Mouse (Mus musculus) limb, embryonic 11.5 days (tissue): ENCODE measurements around the gene Rhobtb1. TPM values are rescaled to one million over a fixed set of nuclear protein-coding genes. Genes with fewer than 3 reads are reported as not detected.
A peak's percentile ranks its signal among the peaks of the same experiment; 100 is the strongest.

Experiments
- ATAC-seq: fragments of 200-750 bp; cut with Nextera tagmentation; 2 replicates; pipeline ENCODE4 v1.8.0; 2017; ENCODE audit warnings: low read depth; ENCODE audit not compliant: insufficient number of reproducible peaks, low FRiP score, low TSS enrichment
- DNase-seq: peaks from one replicate; pipeline ENCODE4 v3.0.0-alpha.2; 2015; ENCODE audit warnings: low spot score
- H3K27ac ChIP-seq: fragments of 300-500 bp; sonication (generic); replicated peaks from 2 replicates; pipeline ENCODE4 v1.5.1; 2014; ENCODE audit warnings: low read depth, mild to moderate bottlenecking, low read length
- H3K27me3 ChIP-seq: fragments of 300-500 bp; sonication (generic); 2 replicates; pipeline ENCODE4 v1.6.1; 2014; ENCODE audit warnings: mild to moderate bottlenecking, low read length, mixed read lengths; ENCODE audit not compliant: control insufficient read depth, insufficient read depth
- H3K36me3 ChIP-seq: fragments of 300-500 bp; sonication (generic); 2 replicates; pipeline ENCODE4 v1.6.1; 2014; ENCODE audit warnings: mild to moderate bottlenecking, low read length, moderate library complexity, mixed read lengths; ENCODE audit not compliant: control insufficient read depth, insufficient read depth
- H3K4me1 ChIP-seq: fragments of 300-500 bp; sonication (generic); 2 replicates; pipeline ENCODE4 v1.6.1; 2014; ENCODE audit warnings: low read length, mixed read lengths; ENCODE audit not compliant: control insufficient read depth, insufficient read depth
- H3K4me2 ChIP-seq: fragments of 300-500 bp; sonication (generic); 2 replicates; pipeline ENCODE4 v1.6.1; 2014; ENCODE audit warnings: low read depth, mild to moderate bottlenecking, moderate library complexity; ENCODE audit not compliant: severe bottlenecking
- H3K4me3 ChIP-seq: fragments of 300-500 bp; sonication (generic); 2 replicates; pipeline ENCODE4 v1.5.1; 2014; ENCODE audit warnings: low read depth, low read length
- H3K9ac ChIP-seq: fragments of 300-500 bp; sonication (generic); 2 replicates; pipeline ENCODE4 v1.6.1; 2014; ENCODE audit warnings: mild to moderate bottlenecking, low read length
- H3K9me3 ChIP-seq: fragments of 300-500 bp; sonication (generic); 2 replicates; pipeline ENCODE4 v1.6.1; 2016; ENCODE audit warnings: low read length; ENCODE audit not compliant: control insufficient read depth
- WGBS: fragments of 180-500 bp; shearing (Covaris S2); extraction: QIAGEN DNeasy Blood & Tissue Kit; methylation state at CpG from one replicate; pipeline ENCODE4 v1.1.7; 2014; 5-methylcytosine and 5-hydroxymethylcytosine counted together
- polyA plus RNA-seq: library from polyadenylated mRNA; unstranded; fragments of >200 nt; fragmentation: Nextera tagmentation; extraction: Ambion mirVana; gene quantifications from 2 replicates; pipeline ENCODE4 v1.2.1, GENCODE M21; 2014

Rhobtb1 gene
- polyA plus RNA-seq, 1 experiment from 2014 or later: 23.8 TPM

DNA sequence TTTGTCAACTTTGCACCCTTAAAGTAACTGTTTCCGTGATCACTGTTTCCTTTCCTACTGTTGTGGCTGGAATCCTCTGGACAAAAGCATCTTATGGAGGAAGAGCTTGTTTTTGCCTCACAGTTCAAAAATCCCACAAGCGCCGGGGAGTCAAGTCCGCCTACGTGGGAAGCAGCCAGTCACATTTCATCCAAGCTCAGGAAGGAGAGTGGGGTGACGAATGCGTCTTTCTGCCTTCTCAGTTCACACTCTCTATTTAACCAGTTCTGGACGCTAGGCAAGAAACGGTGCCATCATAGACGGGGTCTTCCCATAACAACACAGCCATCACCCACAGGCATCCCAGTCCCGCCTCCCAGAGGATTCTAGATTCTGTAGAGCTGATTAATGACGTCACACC, 15.3 kb downstream of the Rhobtb1 start:
- H3K27ac ChIP-seq: no peak overlapping the region
- WGBS: 88% methylated on average over 12 of the region's 12 CpGs
- H3K36me3 ChIP-seq: no peaks in the 10 kb centered on the region
- no peaks in the 10 kb centered on the region for H3K4me1 ChIP-seq
- H3K4me2 ChIP-seq: no peak overlapping the region
- DNase-seq (no peak), ATAC-seq (no peak)
- no peaks in the 10 kb centered on the region for H3K27me3 ChIP-seq
- H3K9me3 ChIP-seq: no peaks in the 10 kb centered on the region
- H3K4me3 ChIP-seq: no peak overlapping the region
- no peak overlapping the region for H3K9ac ChIP-seq

DNA sequence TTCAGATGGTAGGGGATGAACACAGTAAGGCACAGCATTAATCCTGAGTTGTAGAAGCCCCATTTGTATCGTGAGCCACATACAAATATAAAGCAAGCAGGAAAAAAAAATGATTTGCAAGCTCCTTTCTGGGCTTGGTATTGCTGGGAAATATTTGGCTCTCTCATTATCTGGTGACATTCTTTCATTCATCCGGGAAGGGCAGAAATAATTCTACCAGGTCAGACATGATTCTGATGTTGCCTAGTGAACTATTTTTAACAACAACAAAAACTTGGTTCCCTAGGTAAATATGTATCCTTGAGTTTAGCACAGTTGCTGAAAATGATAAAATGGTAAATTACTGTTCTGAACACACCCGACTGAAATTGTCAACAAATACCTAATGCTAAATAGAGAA, 21.2 kb downstream of the Rhobtb1 start:
- no peaks in the 10 kb centered on the region for H3K27me3 ChIP-seq
- no peak for ATAC-seq
- DNase-seq: no peak
- H3K9me3 ChIP-seq: no peaks in the 10 kb centered on the region
- no peaks in the 10 kb centered on the region for H3K36me3 ChIP-seq
- no peak overlapping the region for H3K9ac ChIP-seq
- WGBS: 92% methylated on average over 3 of the region's 3 CpGs
- no peak overlapping the region for H3K27ac ChIP-seq
- H3K4me1 ChIP-seq: no peaks in the 10 kb centered on the region
- H3K4me2 ChIP-seq: no peak overlapping the region
- H3K4me3 ChIP-seq: no peak overlapping the region

DNA sequence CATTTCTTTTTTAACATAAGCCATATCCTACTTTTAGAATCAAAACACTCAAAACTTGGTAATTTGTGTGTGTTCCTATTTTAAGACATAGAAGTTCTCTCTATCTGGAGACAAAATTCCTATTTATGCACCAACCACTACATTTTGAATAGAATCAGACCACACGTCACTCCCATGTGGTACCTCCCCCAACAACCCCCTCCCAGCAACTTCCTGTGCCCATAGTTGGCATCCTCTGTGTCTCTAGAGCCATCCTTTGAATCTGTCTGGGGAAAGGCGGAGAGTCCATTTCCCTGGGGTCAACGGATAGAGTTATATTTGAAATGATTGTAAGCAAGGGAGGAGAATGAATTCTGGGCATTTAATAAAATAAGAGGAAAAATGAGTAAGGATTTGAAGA, 24.9 kb downstream of the Rhobtb1 start:
- no peak for DNase-seq
- no peaks in the 10 kb centered on the region for H3K36me3 ChIP-seq
- H3K9me3 ChIP-seq: no peaks in the 10 kb centered on the region; the same call in 1 of the 2 replicates
- no peak overlapping the region for H3K4me3 ChIP-seq
- H3K27me3 ChIP-seq: no peaks in the 10 kb centered on the region
- no peak overlapping the region for H3K4me2 ChIP-seq
- WGBS: 81% methylated on average over 3 of the region's 3 CpGs
- no peak overlapping the region for H3K27ac ChIP-seq
- H3K4me1 ChIP-seq: no peaks in the 10 kb centered on the region
- no peak for ATAC-seq
- no peak overlapping the region for H3K9ac ChIP-seq

DNA sequence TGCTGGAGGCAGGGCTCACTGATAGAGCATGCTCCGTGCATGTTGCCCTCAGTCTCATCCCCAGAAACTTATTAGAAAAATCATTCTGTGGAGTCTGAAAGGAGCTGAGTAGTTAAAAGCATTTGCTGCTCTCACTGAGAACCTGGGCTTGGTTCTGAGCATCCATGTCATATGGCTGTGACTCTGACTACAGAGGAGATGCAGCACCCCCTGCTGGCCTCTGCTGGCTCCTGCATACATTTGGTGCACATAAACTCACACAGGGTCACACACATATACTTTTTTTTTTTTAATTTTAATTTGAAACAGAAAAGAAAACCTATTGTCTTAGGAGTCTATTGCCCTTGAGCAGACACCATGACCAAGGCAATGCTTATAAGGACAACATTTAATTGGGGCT, 28.1 kb downstream of the Rhobtb1 start:
- H3K9ac ChIP-seq: no peak overlapping the region
- H3K27ac ChIP-seq: no peak overlapping the region
- H3K4me3 ChIP-seq: no peak overlapping the region
- H3K9me3 ChIP-seq: no peaks in the 10 kb centered on the region; the same call in 1 of the 2 replicates
- ATAC-seq (no peak), DNase-seq (no peak)
- H3K4me2 ChIP-seq: no peak overlapping the region
- WGBS: 100% methylated on average over 1 of the region's 1 CpGs
- no peaks in the 10 kb centered on the region for H3K27me3 ChIP-seq
- no peaks in the 10 kb centered on the region for H3K36me3 ChIP-seq
- H3K4me1 ChIP-seq: no peaks in the 10 kb centered on the region

DNA sequence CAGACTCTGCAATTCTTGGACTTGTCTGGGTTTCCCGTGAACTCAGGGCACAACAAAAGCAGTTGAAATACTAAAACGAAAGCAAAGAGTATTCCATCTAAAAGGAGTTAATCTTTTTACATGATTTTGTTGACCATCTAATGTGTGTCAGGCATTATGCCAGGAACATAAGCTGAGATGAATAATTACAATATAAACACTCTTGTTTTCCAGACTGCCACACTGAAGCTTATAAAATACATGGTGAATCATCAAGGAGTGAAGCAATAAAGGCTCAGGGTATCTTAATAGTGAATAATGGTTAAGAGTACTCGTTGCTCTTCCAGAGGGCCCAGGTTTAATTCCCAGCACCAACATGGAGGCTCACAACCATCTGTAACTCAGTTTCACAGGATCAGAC, 29.8 kb downstream of the Rhobtb1 start:
- WGBS: 75% methylated on average over 3 of the region's 3 CpGs
- Histone ChIP-seq H3K36me3 (no peaks in the 10 kb centered on the region), H3K4me3 (no peak overlapping the region), H3K4me1 (no peaks in the 10 kb centered on the region), H3K9me3 (no peaks in the 10 kb centered on the region; the same call in 1 of the 2 replicates), H3K4me2 (no peak overlapping the region), H3K9ac (no peak overlapping the region), H3K27me3 (no peaks in the 10 kb centered on the region), H3K27ac (no peak overlapping the region)
- no peak for ATAC-seq
- DNase-seq: no peak

DNA sequence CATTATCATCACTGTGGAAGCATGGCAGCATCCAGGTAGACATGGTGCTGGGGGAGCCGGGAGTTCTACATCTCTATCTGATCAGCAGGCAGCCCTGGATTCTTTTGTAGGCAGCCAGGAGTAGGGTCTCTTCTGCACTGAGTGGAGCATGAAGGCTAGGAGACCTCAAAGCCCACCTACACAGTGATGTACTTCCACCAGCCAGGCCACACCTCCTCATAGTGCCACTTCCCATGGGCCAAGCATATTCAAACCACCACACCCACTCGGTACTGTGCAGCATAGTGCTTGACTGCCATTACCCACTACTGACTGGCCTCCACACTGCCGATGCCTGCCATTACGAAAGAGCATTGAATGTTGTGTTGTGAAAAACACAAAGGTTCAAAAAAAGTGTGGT, 33.7 kb downstream of the Rhobtb1 start:
- no peaks in the 10 kb centered on the region for H3K9me3 ChIP-seq
- ATAC-seq: no peak
- no peak for DNase-seq
- no peak overlapping the region for H3K9ac ChIP-seq
- no peak overlapping the region for H3K4me3 ChIP-seq
- 92% methylated on average over 4 of the region's 4 CpGs for WGBS
- no peaks in the 10 kb centered on the region for H3K36me3 ChIP-seq
- no peaks in the 10 kb centered on the region for H3K27me3 ChIP-seq
- no peak overlapping the region for H3K4me2 ChIP-seq
- no peak overlapping the region for H3K27ac ChIP-seq
- no peaks in the 10 kb centered on the region for H3K4me1 ChIP-seq

DNA sequence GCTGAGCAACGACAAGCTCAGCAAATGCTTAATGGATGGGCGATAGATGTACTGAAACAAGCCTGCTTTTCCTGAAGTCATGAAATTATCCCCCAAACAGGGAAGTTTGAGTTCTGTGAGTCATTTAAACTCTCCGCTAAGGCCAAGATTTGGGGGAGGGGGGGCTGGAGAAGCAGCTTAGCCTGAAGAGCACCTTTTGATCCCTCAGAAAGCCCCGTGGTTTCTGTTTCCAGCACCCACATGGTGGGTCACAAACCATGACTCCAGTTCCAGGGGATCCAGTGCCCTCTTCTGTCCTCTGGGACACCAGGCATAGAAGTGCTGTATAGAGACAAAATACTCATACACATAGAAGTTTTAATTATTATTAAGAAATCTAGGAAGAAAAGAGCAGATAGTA, 34.2 kb downstream of the Rhobtb1 start:
- ATAC-seq (no peak), DNase-seq (no peak)
- Histone ChIP-seq H3K27ac (no peak overlapping the region), H3K4me3 (no peak overlapping the region), H3K9me3 (no peaks in the 10 kb centered on the region), H3K27me3 (no peaks in the 10 kb centered on the region), H3K4me1 (no peaks in the 10 kb centered on the region), H3K36me3 (no peaks in the 10 kb centered on the region), H3K4me2 (0 out of 2 replicates have a peak overlapping the region, but pooled peaks have one; percentile 2), H3K9ac (no peak overlapping the region)
- WGBS: 78% methylated on average over 4 of the region's 4 CpGs

DNA sequence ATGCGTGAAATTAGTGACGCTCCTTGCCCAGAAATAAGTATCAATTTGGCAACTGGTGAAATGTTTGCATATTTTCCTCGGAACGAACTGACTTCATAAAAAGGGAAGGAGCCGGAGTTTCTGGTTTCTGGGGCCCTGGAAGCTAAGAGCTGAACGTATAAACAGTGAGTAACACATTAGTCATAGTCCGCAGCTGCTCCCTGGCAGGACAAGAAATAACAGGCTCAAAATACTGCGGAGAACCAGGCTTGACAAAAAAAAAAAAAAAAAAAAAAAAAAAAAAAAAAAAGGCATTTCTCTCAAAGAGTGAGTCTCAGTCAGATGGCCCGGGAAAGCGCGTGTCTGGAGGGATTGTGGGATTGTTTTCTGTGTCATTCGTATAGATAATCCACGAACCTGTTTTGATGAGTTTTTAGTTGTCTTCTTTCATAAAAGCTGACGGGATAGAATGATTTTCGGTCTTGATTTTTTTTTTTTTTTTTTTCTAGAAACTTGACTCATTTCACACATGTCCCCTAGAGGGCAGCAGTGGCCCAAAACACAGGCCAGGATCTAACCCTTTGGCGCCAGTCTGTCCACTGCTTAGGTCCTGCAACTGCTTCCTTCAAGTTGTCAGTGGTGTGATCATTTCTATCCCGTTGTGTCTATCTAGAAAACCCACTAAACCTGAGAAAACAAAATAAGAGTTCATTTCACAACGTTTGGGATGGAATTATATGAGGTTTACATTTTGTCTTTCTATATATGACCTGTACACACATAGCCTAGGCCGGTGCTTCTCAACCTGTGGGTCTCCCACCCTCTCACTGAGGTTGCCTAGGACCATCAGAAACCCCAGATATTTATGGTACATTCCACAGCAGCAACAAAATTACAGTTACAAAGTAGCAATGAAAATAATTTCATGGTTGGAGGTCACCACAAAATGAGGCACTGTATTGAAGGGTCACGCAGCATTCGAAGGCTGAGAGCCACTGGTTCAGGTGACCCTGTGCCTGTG, 35.0 kb downstream of the Rhobtb1 start:
- Histone ChIP-seq H3K27ac (no peak overlapping the region), H3K9ac (no peak overlapping the region), H3K36me3 (no peaks in the 10 kb centered on the region), H3K4me3 (peak overlapping the region; percentile 24; the same call in 1 of the 2 replicates), H3K4me2 (peak overlapping the region; percentile 34; the same call in 1 of the 2 replicates), H3K27me3 (no peaks in the 10 kb centered on the region), H3K9me3 (no peaks in the 10 kb centered on the region), H3K4me1 (no peaks in the 10 kb centered on the region)
- ATAC-seq: peak; percentile 65; the same call in 1 of the 2 replicates
- WGBS: 29% methylated on average over 21 of the region's 21 CpGs
- DNase-seq: peak; percentile 80
